Mouse (Mus musculus) liver, adult 2 months (tissue): Measurements from ENCODE around the gene Krt10. TPM values are rescaled to one million over a fixed set of nuclear protein-coding genes. Genes with fewer than 3 reads are reported as not detected.

Source experiments
- DNase-seq: peaks from one replicate; pipeline ENCODE4 v3.0.0-alpha.2; 2011; ENCODE audit warnings: low read depth, low spot score; ENCODE audit errors: extremely low read depth
- H3K27ac ChIP-seq: fragments of 200-500 bp; replicated peaks from 2 replicates; pipeline ENCODE4 v1.5.1; 2012; ENCODE audit warnings: low read depth, mild to moderate bottlenecking, control low read depth, inconsistent platforms, low read length; ENCODE audit not compliant: insufficient read depth
- H3K27me3 ChIP-seq: fragments of 200-500 bp; 2 replicates; pipeline ENCODE4 v1.6.1; 2012; ENCODE audit warnings: mild to moderate bottlenecking, moderate library complexity, low read length, inconsistent platforms; ENCODE audit not compliant: control insufficient read depth, insufficient read depth
- H3K36me3 ChIP-seq: fragments of 200-500 bp; 2 replicates; pipeline ENCODE4 v1.6.1; 2012; ENCODE audit warnings: low read length, inconsistent platforms; ENCODE audit not compliant: control insufficient read depth, insufficient read depth
- H3K4me1 ChIP-seq: fragments of 200-500 bp; 2 replicates; pipeline ENCODE4 v1.6.1; 2011; ENCODE audit warnings: low read length; ENCODE audit not compliant: control insufficient read depth, insufficient read depth
- H3K4me3 ChIP-seq: fragments of 200-500 bp; 2 replicates; pipeline ENCODE4 v1.5.1; 2011; ENCODE audit warnings: low read depth, mild to moderate bottlenecking, control low read depth, low read length, moderate library complexity; ENCODE audit not compliant: insufficient read depth
- H3K79me2 ChIP-seq: fragments of 200-500 bp; 2 replicates; pipeline ENCODE4 v1.6.1; 2012; ENCODE audit warnings: inconsistent platforms, mild to moderate bottlenecking, low read length, moderate library complexity; ENCODE audit not compliant: control insufficient read depth, insufficient read depth
- H3K9ac ChIP-seq: fragments of 200-500 bp; 2 replicates; pipeline ENCODE4 v1.6.1; 2012; ENCODE audit warnings: low read depth, mild to moderate bottlenecking, control low read depth, inconsistent platforms, low read length
- CTCF ChIP-seq: fragments of 200-500 bp; IDR thresholded peaks from 2 replicates; pipeline ENCODE4 v1.5.1; 2011; ENCODE audit warnings: low read depth, low read length, control low read depth
- POLR2A ChIP-seq: fragments of 200-500 bp; IDR thresholded peaks from 2 replicates; pipeline ENCODE4 v1.6.1; 2011; ENCODE audit warnings: low read length, control low read depth; ENCODE audit not compliant: insufficient read depth; ENCODE audit errors: extremely low read depth
- WGBS: fragments of 180-500 bp; shearing (Covaris S2); methylation state at CpG from one replicate; pipeline ENCODE4 v1.1.7; 2018; 5-methylcytosine and 5-hydroxymethylcytosine counted together
- polyA plus RNA-seq: library from polyadenylated mRNA; depleted of rRNA; stranded (reverse); fragments of >200 nt; gene quantifications from 2 replicates; pipeline ENCODE4 v1.2.3, GENCODE M21; 2012; rRNA removed
- total RNA-seq: library from RNA; depleted of rRNA; stranded (reverse); fragments of >200 nt; gene quantifications from 2 replicates; pipeline ENCODE4 v1.2.3, GENCODE M21; 2014; rRNA removed

Krt10 gene
- total RNA-seq = 0.37 and 0.87 TPM in 2 replicates
- 0.29 and 0.76 TPM in 2 replicates for polyA plus RNA-seq

DNA sequence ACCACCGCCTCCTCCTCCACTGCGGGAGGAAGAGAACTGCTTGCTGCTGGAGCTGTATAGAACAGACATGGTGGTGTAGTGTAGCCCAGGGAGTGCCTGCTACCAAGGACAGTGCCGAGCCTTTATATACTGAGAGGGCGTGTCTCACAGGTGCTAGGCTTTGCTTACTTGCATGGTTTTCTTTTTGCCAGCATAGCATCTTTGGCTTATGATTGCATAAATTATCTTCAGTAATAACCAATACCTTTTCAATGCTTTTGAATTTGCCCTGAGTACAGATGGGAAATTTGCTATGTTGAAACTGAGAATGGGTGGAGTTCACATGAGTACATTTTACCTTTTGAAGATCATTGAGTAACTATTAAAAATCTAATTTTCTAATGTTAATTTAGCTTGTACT lies at the start of gene Krt10:
Krt10 (minus strand) TSS at position 101 of the 400 bp plus-strand sequence.
- no peak within 1 kb of the TSS for H3K9ac ChIP-seq
- H3K79me2 ChIP-seq = no peaks in the 10 kb centered on the region
- WGBS = 90% methylated on average over 4 of the region's 4 CpGs
- peaks cover 2% of the 10 kb centered on the region; the same call in 1 of the 2 replicates for H3K4me1 ChIP-seq
- DNase-seq = no peak
- H3K27me3 ChIP-seq = no peaks in the 10 kb centered on the region
- H3K4me3 ChIP-seq = no peak within 1 kb of the TSS
- TF ChIP-seq CTCF = no peak
- no peak for TF ChIP-seq POLR2A
- H3K36me3 ChIP-seq = no peaks in the 10 kb centered on the region
- no peak within 1 kb of the TSS for H3K27ac ChIP-seq

DNA sequence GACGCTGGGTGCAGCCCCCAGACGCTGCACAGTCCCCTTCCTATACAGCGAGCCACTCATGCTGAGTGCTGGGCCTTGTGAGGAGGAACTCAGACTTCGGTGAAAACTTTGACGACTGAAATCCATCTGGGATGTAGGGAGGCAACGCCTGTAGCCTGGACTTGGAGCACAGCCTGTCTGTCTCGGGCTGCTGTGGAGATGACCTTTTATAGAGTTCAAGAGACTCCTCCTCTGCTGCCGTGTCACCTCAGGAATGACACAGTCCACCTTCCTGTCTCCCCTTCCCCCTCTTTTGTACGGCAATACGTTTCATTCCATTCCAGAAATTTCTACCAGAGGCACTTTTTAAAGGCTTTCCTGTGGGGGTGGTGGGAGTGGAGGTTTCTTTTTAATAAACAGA lies 48.8 kb upstream of the Krt10 start, which contains the start of gene Krt20:
Krt20 (minus strand) TSS at position 179 of the 400 bp plus-strand sequence.
- 13% methylated on average over 10 of the region's 10 CpGs for WGBS
- Histone ChIP-seq H3K27ac (no peak within 1 kb of the TSS), H3K4me3 (no peak within 1 kb of the TSS), H3K79me2 (no peaks in the 10 kb centered on the region), H3K4me1 (peaks cover 4% of the 10 kb centered on the region; the same call in 1 of the 2 replicates), H3K9ac (no peak within 1 kb of the TSS), H3K27me3 (peaks cover 3% of the 10 kb centered on the region; the same call in 1 of the 2 replicates), H3K36me3 (no peaks in the 10 kb centered on the region)
- TF ChIP-seq POLR2A = no peak
- TF ChIP-seq CTCF = no peak
- DNase-seq = no peak

DNA sequence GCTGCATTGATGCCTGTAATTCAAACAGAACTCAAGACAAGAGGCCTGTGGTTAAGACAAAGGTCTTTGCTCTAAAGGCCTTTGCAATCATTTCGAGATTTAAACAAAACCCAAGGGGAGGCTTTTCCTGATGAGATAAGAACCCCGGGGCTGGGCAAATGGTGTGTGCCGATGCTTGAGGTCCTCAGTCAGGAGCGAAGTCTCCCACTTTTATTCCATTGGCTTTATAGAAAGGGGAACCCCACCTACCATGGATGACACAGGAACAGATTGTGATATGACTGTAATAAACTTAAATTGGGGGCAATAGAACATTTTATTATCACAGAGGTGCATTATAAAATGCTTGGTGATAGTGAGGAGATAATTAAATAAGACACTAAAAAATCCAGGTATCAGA lies 47.5 kb upstream of the Krt10 start:
- no peak overlapping the region for H3K4me3 ChIP-seq
- TF ChIP-seq CTCF = no peak
- TF ChIP-seq POLR2A = no peak
- H3K27ac ChIP-seq = no peak overlapping the region
- no peaks in the 10 kb centered on the region for H3K79me2 ChIP-seq
- no peaks in the 10 kb centered on the region for H3K36me3 ChIP-seq
- no peak for DNase-seq
- H3K27me3 ChIP-seq = peaks cover 3% of the 10 kb centered on the region; the same call in 1 of the 2 replicates
- no peak overlapping the region for H3K9ac ChIP-seq
- 50% methylated on average over 4 of the region's 4 CpGs for WGBS
- H3K4me1 ChIP-seq = peaks cover 4% of the 10 kb centered on the region; the same call in 1 of the 2 replicates

DNA sequence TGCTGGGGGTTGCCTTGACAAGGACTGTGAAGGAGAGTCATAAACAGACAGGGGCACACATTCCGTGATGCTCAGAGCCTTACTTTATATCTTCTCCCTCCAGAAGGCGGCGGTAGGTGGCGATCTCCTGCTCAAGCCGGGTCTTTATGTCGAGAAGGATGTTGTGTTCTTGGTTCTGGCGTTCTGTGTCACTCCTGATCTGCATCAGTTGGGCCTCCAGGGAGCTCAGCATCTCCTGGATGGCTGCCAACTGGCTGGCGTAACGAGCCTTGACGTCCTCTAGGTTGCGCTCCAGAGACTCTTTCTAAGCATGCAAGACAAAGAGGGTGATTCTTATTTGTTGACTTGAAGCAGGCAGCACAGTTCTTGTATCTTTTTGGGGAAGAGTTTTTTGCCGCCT lies 41.5 kb upstream of the Krt10 start:
- Histone ChIP-seq H3K4me1 (no peaks in the 10 kb centered on the region), H3K27ac (no peak overlapping the region), H3K36me3 (no peaks in the 10 kb centered on the region), H3K27me3 (peaks cover 12% of the 10 kb centered on the region; the same call in 1 of the 2 replicates), H3K79me2 (no peaks in the 10 kb centered on the region), H3K4me3 (no peak overlapping the region), H3K9ac (no peak overlapping the region)
- 76% methylated on average over 12 of the region's 12 CpGs for WGBS
- TF ChIP-seq POLR2A (no peak), CTCF (peak; percentile 8; the same call in 1 of the 2 replicates)
- DNase-seq = no peak

DNA sequence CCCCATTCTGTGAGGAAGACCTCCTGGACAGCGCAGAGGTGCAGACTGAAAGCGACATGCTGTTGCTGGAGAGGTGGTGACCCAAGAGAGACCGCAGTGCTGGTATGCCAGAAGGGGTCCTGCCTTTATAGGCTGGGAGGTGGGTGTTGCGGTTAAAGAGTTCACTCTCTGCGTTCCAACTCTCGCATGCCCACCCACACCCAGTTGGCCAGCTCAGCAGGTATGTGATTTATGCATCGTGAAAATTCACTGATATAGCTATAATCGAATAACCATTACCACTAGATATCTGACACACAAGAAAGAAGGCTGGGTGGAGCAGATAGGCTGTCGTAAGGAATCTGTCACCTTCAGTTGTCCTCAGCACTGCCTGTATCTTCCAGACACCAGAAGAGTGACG lies 33.0 kb upstream of the Krt10 start, which contains the start of gene Krt12:
Krt12 (minus strand) TSS at position 101 of the 400 bp plus-strand sequence.
- WGBS = 91% methylated on average over 10 of the region's 10 CpGs
- TF ChIP-seq POLR2A (no peak), CTCF (no peak)
- Histone ChIP-seq H3K9ac (no peak within 1 kb of the TSS), H3K27ac (no peak within 1 kb of the TSS), H3K27me3 (peaks cover 3% of the 10 kb centered on the region), H3K36me3 (no peaks in the 10 kb centered on the region), H3K4me3 (no peak within 1 kb of the TSS), H3K4me1 (no peaks in the 10 kb centered on the region), H3K79me2 (no peaks in the 10 kb centered on the region)
- no peak for DNase-seq

DNA sequence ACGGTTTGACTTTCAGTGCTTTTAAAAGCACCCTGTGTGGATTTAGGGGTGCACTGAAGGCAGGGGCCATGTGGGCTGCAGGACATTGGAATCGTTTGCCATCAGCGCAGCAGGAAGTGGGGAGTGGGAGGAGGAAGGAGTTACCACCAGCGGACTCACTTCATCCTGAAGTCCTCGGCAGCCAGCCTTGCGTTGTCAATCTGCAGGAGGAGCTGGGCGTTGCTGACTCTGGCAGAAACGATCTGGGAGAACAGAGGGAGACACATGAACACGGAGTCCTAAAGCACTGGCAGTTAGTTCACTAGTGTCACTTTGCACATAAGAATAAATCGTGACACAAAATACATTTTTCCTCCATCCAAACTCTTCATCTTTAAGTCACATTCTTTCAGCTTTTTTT lies 31.4 kb upstream of the Krt10 start:
- Histone ChIP-seq H3K4me3 (no peak overlapping the region), H3K36me3 (no peaks in the 10 kb centered on the region), H3K27me3 (peaks cover 3% of the 10 kb centered on the region), H3K79me2 (no peaks in the 10 kb centered on the region), H3K27ac (no peak overlapping the region), H3K9ac (no peak overlapping the region), H3K4me1 (no peaks in the 10 kb centered on the region)
- 50% methylated on average over 10 of the region's 10 CpGs for WGBS
- TF ChIP-seq POLR2A (no peak), CTCF (no peak)
- DNase-seq = no peak
